Mouse (Mus musculus): ENCODE results near the gene Hist1h3g. TPM values are rescaled to one million over a fixed set of nuclear protein-coding genes. Genes with fewer than 3 reads are reported as not detected.

Gene Hist1h3g
- polyA plus RNA-seq, 1 experiment from 2014 or later = 17.1 TPM

Small RNA genes lying within 50 kb of the gene (microRNA-seq; reads per million reads assigned to microRNA genes)
- gene Gm44297 (not detected), gene Gm44359 (not detected), gene Gm44394 (not detected), gene n-TStga1 (5.3 reads per million, percentile 13 among the genes with 10 or more reads in this experiment)

Other genes starting within 250 kb of the Hist1h3g start
- 15.2 and 20.1 TPM in 2 replicates for gene Zfp322a, start 166.2 kb upstream of the Hist1h3g start, polyA plus RNA-seq (2015; fragmentation: Nextera tagmentation; extraction: Ambion mirVana)
- gene Abt1, start 111.6 kb upstream of the Hist1h3g start, polyA plus RNA-seq (2015; fragmentation: Nextera tagmentation; extraction: Ambion mirVana) = 8.3 and 9.1 TPM in 2 replicates
- gene Btn1a1, start 69.5 kb upstream of the Hist1h3g start, polyA plus RNA-seq (2015; fragmentation: Nextera tagmentation; extraction: Ambion mirVana) = 1.5 and 2.0 TPM in 2 replicates
- gene Btn2a2, start 46.6 kb upstream of the Hist1h3g start, polyA plus RNA-seq (2015; fragmentation: Nextera tagmentation; extraction: Ambion mirVana) = not detected in 2 replicates
- gene Hist1h4h, start 4.4 kb upstream of the Hist1h3g start, polyA plus RNA-seq (2015; fragmentation: Nextera tagmentation; extraction: Ambion mirVana) = 3.8 and 5.9 TPM in 2 replicates
- gene Hist1h2af, start 1.5 kb upstream of the Hist1h3g start, polyA plus RNA-seq (2015; fragmentation: Nextera tagmentation; extraction: Ambion mirVana) = 7.7 and 13.6 TPM in 2 replicates
- 1.7 TPM in 2 replicates for gene Hist1h2bh, start 8.0 kb downstream of the Hist1h3g start, polyA plus RNA-seq (2015; fragmentation: Nextera tagmentation; extraction: Ambion mirVana)
- 1.1 and 2.1 TPM in 2 replicates for gene Hist1h3f, start 8.6 kb downstream of the Hist1h3g start, polyA plus RNA-seq (2015; fragmentation: Nextera tagmentation; extraction: Ambion mirVana)
- gene Hist1h4f, start 16.2 kb downstream of the Hist1h3g start, polyA plus RNA-seq (2015; fragmentation: Nextera tagmentation; extraction: Ambion mirVana) = 0.98 and 4.2 TPM in 2 replicates
- 0.75 and 0.93 TPM in 2 replicates for gene Hist1h1d, start 17.8 kb downstream of the Hist1h3g start, polyA plus RNA-seq (2015; fragmentation: Nextera tagmentation; extraction: Ambion mirVana)
- 4.4 and 6.8 TPM in 2 replicates for gene Hist1h3e, start 26.9 kb downstream of the Hist1h3g start, polyA plus RNA-seq (2015; fragmentation: Nextera tagmentation; extraction: Ambion mirVana)
- gene Hist1h2ae, start 35.8 kb downstream of the Hist1h3g start, polyA plus RNA-seq (2015; fragmentation: Nextera tagmentation; extraction: Ambion mirVana) = 95.0 and 121 TPM in 2 replicates
- gene Hist1h2bg, start 36.0 kb downstream of the Hist1h3g start, polyA plus RNA-seq (2015; fragmentation: Nextera tagmentation; extraction: Ambion mirVana) = 6.5 and 14.1 TPM in 2 replicates
- gene Hist1h2bf, start 38.8 kb downstream of the Hist1h3g start, polyA plus RNA-seq (2015; fragmentation: Nextera tagmentation; extraction: Ambion mirVana) = 5.0 and 12.7 TPM in 2 replicates
- gene Hist1h2ad, start 39.0 kb downstream of the Hist1h3g start, polyA plus RNA-seq (2015; fragmentation: Nextera tagmentation; extraction: Ambion mirVana) = 1.2 and 4.3 TPM in 2 replicates
- 5.9 and 7.2 TPM in 2 replicates for gene Hist1h3d, start 40.3 kb downstream of the Hist1h3g start, polyA plus RNA-seq (2015; fragmentation: Nextera tagmentation; extraction: Ambion mirVana)
- 116 and 152 TPM in 2 replicates for gene Hist1h4d, start 46.2 kb downstream of the Hist1h3g start, polyA plus RNA-seq (2015; fragmentation: Nextera tagmentation; extraction: Ambion mirVana)
- gene Hist1h2be, start 85.7 kb downstream of the Hist1h3g start, polyA plus RNA-seq (2015; fragmentation: Nextera tagmentation; extraction: Ambion mirVana) = 1.3 and 2.0 TPM in 2 replicates
- gene Hist1h1e, start 87.1 kb downstream of the Hist1h3g start, polyA plus RNA-seq (2015; fragmentation: Nextera tagmentation; extraction: Ambion mirVana) = 24.3 and 26.2 TPM in 2 replicates
- gene Hist1h2ac, start 148.5 kb downstream of the Hist1h3g start, polyA plus RNA-seq (2015; fragmentation: Nextera tagmentation; extraction: Ambion mirVana) = 0.89 and 1.0 TPM in 2 replicates
- 81.2 and 88.9 TPM in 2 replicates for gene Hist1h2bc, start 148.8 kb downstream of the Hist1h3g start, polyA plus RNA-seq (2015; fragmentation: Nextera tagmentation; extraction: Ambion mirVana)
- gene Hist1h1t, start 160.4 kb downstream of the Hist1h3g start, polyA plus RNA-seq (2015; fragmentation: Nextera tagmentation; extraction: Ambion mirVana) = not detected in 2 replicates
- gene Hist1h4c, start 163.0 kb downstream of the Hist1h3g start, polyA plus RNA-seq (2015; fragmentation: Nextera tagmentation; extraction: Ambion mirVana) = 5.4 and 8.6 TPM in 2 replicates
- 6.6 and 8.8 TPM in 2 replicates for gene Hfe, start 175.4 kb downstream of the Hist1h3g start, polyA plus RNA-seq (2015; fragmentation: Nextera tagmentation; extraction: Ambion mirVana)
- 60.3 and 72.2 TPM in 2 replicates for gene Hist1h1c, start 203.4 kb downstream of the Hist1h3g start, polyA plus RNA-seq (2015; fragmentation: Nextera tagmentation; extraction: Ambion mirVana)
- gene Hist1h3c, start 210.2 kb downstream of the Hist1h3g start, polyA plus RNA-seq (2015; fragmentation: Nextera tagmentation; extraction: Ambion mirVana) = 5.2 and 5.9 TPM in 2 replicates
- 3.9 and 5.6 TPM in 2 replicates for gene Hist1h2bb, start 211.3 kb downstream of the Hist1h3g start, polyA plus RNA-seq (2015; fragmentation: Nextera tagmentation; extraction: Ambion mirVana)
- 54.0 and 76.2 TPM in 2 replicates for gene Hist1h2ab, start 215.7 kb downstream of the Hist1h3g start, polyA plus RNA-seq (2015; fragmentation: Nextera tagmentation; extraction: Ambion mirVana)
- gene Hist1h3b, start 216.8 kb downstream of the Hist1h3g start, polyA plus RNA-seq (2015; fragmentation: Nextera tagmentation; extraction: Ambion mirVana) = 10.4 and 29.5 TPM in 2 replicates
- 3.7 and 5.5 TPM in 2 replicates for gene Hist1h4b, start 221.6 kb downstream of the Hist1h3g start, polyA plus RNA-seq (2015; fragmentation: Nextera tagmentation; extraction: Ambion mirVana)
- gene Hist1h4a, start 225.8 kb downstream of the Hist1h3g start, polyA plus RNA-seq (2015; fragmentation: Nextera tagmentation; extraction: Ambion mirVana) = 0.86 TPM in 1 of 2 replicates, not detected in the other
- gene Hist1h3a, start 227.0 kb downstream of the Hist1h3g start, polyA plus RNA-seq (2015; fragmentation: Nextera tagmentation; extraction: Ambion mirVana) = 3.2 and 8.3 TPM in 2 replicates
- 4.3 and 8.1 TPM in 2 replicates for gene Hist1h1a, start 228.2 kb downstream of the Hist1h3g start, polyA plus RNA-seq (2015; fragmentation: Nextera tagmentation; extraction: Ambion mirVana)
- 0.14 TPM in 1 of 2 replicates, not detected in the other for gene Trim38, start 234.5 kb downstream of the Hist1h3g start, polyA plus RNA-seq (2015; fragmentation: Nextera tagmentation; extraction: Ambion mirVana)

Data from liver, embryonic 13.5 days (tissue).